In the genomic region with DNA sequence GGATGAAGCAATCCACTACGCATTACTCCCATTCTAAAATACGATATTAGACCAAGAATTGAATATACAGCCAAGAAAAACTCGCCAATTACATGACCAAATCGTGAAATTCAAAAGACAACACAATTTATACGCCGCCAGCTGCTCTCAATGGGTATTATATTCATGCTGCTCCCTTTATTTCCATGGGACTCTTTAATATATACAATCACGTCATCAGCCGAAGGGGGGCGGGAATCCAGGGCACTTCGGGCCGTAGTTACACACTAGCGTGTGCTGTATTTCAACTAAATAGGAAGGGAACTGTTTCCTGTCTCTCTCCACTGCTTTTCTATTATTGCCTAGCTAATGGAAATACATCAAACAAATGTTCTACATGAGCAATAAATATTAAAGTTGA, we compare ENCODE assay signal across 13 mouse cellular contexts. TPM values are rescaled to one million over a fixed set of nuclear protein-coding genes. Genes with fewer than 3 reads are reported as not detected.
DNase-seq lines count a peak whose midpoint lies in the region; ATAC-seq and TF ChIP-seq lines count a peak whose summit lies in the region.
"Had no signal": no experiment of that assay in that cellular context is flagged by ENCODE, and none has a peak within 500 bp of the region (broad histone marks: within the 10 kb centered on the region; RNA-seq: fewer than 3 reads in every experiment).

No protein-coding gene starts in this region.

- peaks cover 18% of the 10 kb centered on the region for H3K36me3 ChIP-seq in heart, embryonic 13.5 days
- no peaks in the 10 kb centered on the region for H3K36me3 ChIP-seq in stomach, postnatal 0 days (ENCODE audit: control insufficient read depth, insufficient read depth, low read length)

- peaks cover 7% of the 10 kb centered on the region for H3K9me3 ChIP-seq in heart, embryonic 13.5 days
- no peaks in the 10 kb centered on the region for H3K9me3 ChIP-seq in stomach, postnatal 0 days (ENCODE audit: control insufficient read depth, low read length)

- 79% methylated on average over 12 of the region's 12 CpGs for WGBS in heart, embryonic 13.5 days
- 42% methylated on average over 12 of the region's 12 CpGs for WGBS in stomach, postnatal 0 days

- H3K9ac ChIP-seq in heart, embryonic 13.5 days = no peak overlapping the region
- no peak overlapping the region for H3K9ac ChIP-seq in stomach, postnatal 0 days (ENCODE audit: low read length)
- H3K9ac ChIP-seq: limb, embryonic 12.5 days had no signal

- no peak for TF ChIP-seq EP300 in stomach, postnatal 0 days (optimal IDR thresholded peaks at IDR 0.05)

- peak overlapping the region; percentile 82 for H3K27ac ChIP-seq in heart, embryonic 13.5 days (replicated peaks)
- H3K27ac ChIP-seq in stomach, postnatal 0 days (replicated peaks) = no peak overlapping the region

- ATAC-seq in heart, embryonic 13.5 days (ENCODE audit: extremely low read depth, insufficient number of reproducible peaks, low FRiP score, low TSS enrichment) = no peak
- ATAC-seq in stomach, postnatal 0 days (ENCODE audit: low FRiP score, low TSS enrichment) = no peak; the same call in 1 of the 2 replicates
- no peak for ATAC-seq in erythroblast, adult 5-6 weeks (replicated peaks; ENCODE audit: low FRiP score, poor library complexity, severe bottlenecking)
- ATAC-seq: Patski had no signal

- DNase-seq in heart, adult 9 months (ENCODE audit: low spot score in 2 of 2) = no peak
- peak; percentile 17 for DNase-seq in right cerebral cortex, postnatal 4 days
- no peak for DNase-seq in right cerebral cortex, postnatal 10 days (ENCODE audit: low spot score in 2 of 2)
- peak; percentile 49 for DNase-seq in lung, postnatal 14 days
- no peak for DNase-seq in stomach, postnatal 0 days (ENCODE audit: low spot score)
- no peak for DNase-seq in spleen, adult 12 weeks (ENCODE audit: low spot score)
- DNase-seq: right cerebral cortex, postnatal 14 days; thymus, adult 18-20 months had no signal

- H3K4me2 ChIP-seq in heart, embryonic 13.5 days = peak overlapping the region; percentile 24; the same call in 1 of the 2 replicates
- H3K4me2 ChIP-seq in stomach, postnatal 0 days (replicated peaks; ENCODE audit: low read depth) = peak overlapping the region; percentile 23; the same call in 1 of the 2 replicates
- H3K4me2 ChIP-seq: limb, embryonic 12.5 days had no signal

- H3K4me3 ChIP-seq in heart, embryonic 13.5 days = no peak overlapping the region
- H3K4me3 ChIP-seq in stomach, postnatal 0 days (ENCODE audit: low read depth, low read length) = no peak overlapping the region
- H3K4me3 ChIP-seq: limb, embryonic 12.5 days had no signal

- no peak for TF ChIP-seq CTCF in stomach, postnatal 0 days (IDR thresholded peaks at IDR 0.05; ENCODE audit: low read depth)

- peaks cover 40% of the 10 kb centered on the region for H3K4me1 ChIP-seq in heart, embryonic 13.5 days
- no peaks in the 10 kb centered on the region for H3K4me1 ChIP-seq in stomach, postnatal 0 days (replicated peaks; ENCODE audit: control insufficient read depth, insufficient read depth)

- H3K27me3 ChIP-seq in heart, embryonic 13.5 days (replicated peaks) = no peaks in the 10 kb centered on the region
- no peaks in the 10 kb centered on the region for H3K27me3 ChIP-seq in stomach, postnatal 0 days (ENCODE audit: control insufficient read depth, insufficient read depth, low read length)
- H3K27me3 ChIP-seq: limb, embryonic 12.5 days had no signal

RNA-seq across cellular contexts. Expression of gene Tox3, which starts 45.2 kb away (rescaled TPM):
- 10.0 and 12.2 TPM in 2 replicates for polyA plus RNA-seq in heart, embryonic 13.5 days (2015; fragmentation: Nextera tagmentation; extraction: Ambion mirVana)
- 5.4 and 7.2 TPM in 2 replicates for polyA plus RNA-seq in stomach, postnatal 0 days (2015; fragmentation: Nextera tagmentation; extraction: Ambion mirVana)
- not detected in 2 replicates for total RNA-seq in erythroblast, adult 5-6 weeks (2015; ENCODE audit: low replicate concordance)
- not detected in 2 replicates for total RNA-seq in erythroblast, adult 5-6 weeks (2017; ENCODE audit: low replicate concordance)
- polyA plus RNA-seq: C2C12 had no signal

Comparison
In these comparisons a context has a peak if more than half of its experiments do, and no peak if none do; other contexts are left out.
1. DNase-seq: peak in right cerebral cortex, postnatal 4 days (single experiment) and lung, postnatal 14 days (single experiment); none in heart, adult 9 months (0 of 2), right cerebral cortex, postnatal 10 days (0 of 2), stomach, postnatal 0 days (single experiment) and spleen, adult 12 weeks (single experiment).